Mouse (Mus musculus) bone marrow, adult 2 months (tissue): ENCODE data around the gene Zfp974.
"Not testable (repeated sequence)": the region's sequence is repeated elsewhere in the genome, so short reads cannot be mapped to it uniquely, and the experiment has no call there.

Source experiments
- CTCF ChIP-seq: fragments of 200-500 bp; IDR thresholded peaks from 2 replicates; pipeline ENCODE4 v1.5.1; 2011; ENCODE audit warnings: low read length, control low read depth; ENCODE audit not compliant: control insufficient read depth, insufficient read depth
- POLR2A ChIP-seq: fragments of 200-500 bp; IDR thresholded peaks from 2 replicates; pipeline ENCODE4 v1.6.1; 2011; ENCODE audit warnings: low read depth, mild to moderate bottlenecking, control low read depth, low read length, borderline replicate concordance; ENCODE audit not compliant: control insufficient read depth

DNA sequence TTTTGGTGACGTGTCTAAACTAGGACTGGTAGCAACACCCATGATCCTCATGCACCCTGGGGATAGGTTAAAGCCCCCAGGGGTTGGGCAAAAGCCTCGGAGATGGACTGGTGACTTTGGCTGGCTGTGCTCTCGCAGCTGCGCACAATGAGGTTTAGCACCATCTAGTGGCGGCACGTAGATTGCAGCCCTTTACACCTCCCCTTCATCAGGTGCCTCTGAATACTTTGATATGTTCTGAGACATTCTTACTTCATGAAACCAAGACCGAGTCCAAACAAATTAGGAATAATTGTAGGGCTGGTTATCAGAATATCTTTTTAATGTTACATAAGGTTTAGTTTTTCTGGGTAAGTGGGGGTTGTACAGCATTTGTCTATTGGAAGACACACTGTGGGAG, 12.6 kb upstream of the Zfp974 start:
- TF ChIP-seq CTCF, POLR2A: not testable (repeated sequence)
